Mouse (Mus musculus): ENCODE results near the gene Gm10112. TPM values are rescaled to one million over a fixed set of nuclear protein-coding genes. Genes with fewer than 3 reads are reported as not detected.

The Gm10112 gene
- total RNA-seq (2023) = not detected

DNA sequence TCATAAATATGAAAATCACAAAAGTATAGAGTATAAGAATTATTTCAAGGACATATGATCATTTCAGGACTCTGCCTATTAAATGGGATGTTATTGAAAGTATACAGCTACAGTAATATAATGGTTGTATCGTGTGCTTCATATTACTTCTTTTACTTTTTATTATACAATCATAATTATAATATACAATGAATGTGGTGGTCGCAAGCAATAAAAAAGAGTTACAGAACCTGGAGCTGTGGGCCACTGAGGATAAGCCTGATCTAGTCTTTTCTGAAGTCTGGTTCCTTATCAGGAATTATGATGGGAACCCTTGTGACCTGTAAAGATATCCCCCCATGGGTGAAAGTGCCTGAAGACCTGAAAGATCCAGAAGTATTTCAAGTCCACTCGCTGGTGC lies at the start of gene Gm10112:
Gene Gm10112 (plus strand): TSS at position 301 of the 400 bp plus-strand sequence.

Other genes with a start within 250 kb of the Gm10112 start
- gene Cylc1, start 57.9 kb upstream of the Gm10112 start, total RNA-seq (2023) = not detected

Measured in neutrophil, adult 83 days (primary cell).